Mouse (Mus musculus): Measurements from ENCODE around the gene Omp.

Omp gene

GRCm38 (mm10) chr7:98164999-98165528 lies 19.8 kb upstream of the Omp start:
- no peak for DNase-seq

- DNase-seq, result no peak
These were observed 19.2 kb upstream of the Omp start for GRCm38 (mm10) chr7:98164382-98164998.

- no peak for DNase-seq
These were observed 18.4 kb upstream of the Omp start for GRCm38 (mm10) chr7:98163700-98164099.

GRCm38 (mm10) chr7:98162239-98162638 lies 16.9 kb upstream of the Omp start:
- DNase-seq, result no peak

- no peak for DNase-seq
These were observed 14.9 kb upstream of the Omp start for GRCm38 (mm10) chr7:98160041-98160740.

GRCm38 (mm10) chr7:98158481-98158880 lies 13.2 kb upstream of the Omp start:
- DNase-seq, result no peak

- DNase-seq, result no peak
These were observed 12.5 kb upstream of the Omp start for GRCm38 (mm10) chr7:98157636-98158332.

- DNase-seq, result no peak
These were observed 11.0 kb upstream of the Omp start for GRCm38 (mm10) chr7:98156280-98156665.

GRCm38 (mm10) chr7:98155546-98156279 lies 10.4 kb upstream of the Omp start:
- DNase-seq, result no peak

- DNase-seq, result no peak
These were observed 8.6 kb upstream of the Omp start for GRCm38 (mm10) chr7:98153892-98154291.

GRCm38 (mm10) chr7:98153345-98153744 lies 8.0 kb upstream of the Omp start:
- DNase-seq, result no peak

GRCm38 (mm10) chr7:98152400-98152799 lies 7.1 kb upstream of the Omp start:
- DNase-seq, result no peak

GRCm38 (mm10) chr7:98150525-98150924 lies 5.2 kb upstream of the Omp start:
- DNase-seq, result no peak

GRCm38 (mm10) chr7:98149802-98150201 lies 4.5 kb upstream of the Omp start:
- no peak for DNase-seq

GRCm38 (mm10) chr7:98148721-98149407 lies 3.6 kb upstream of the Omp start:
- no peak for DNase-seq

- no peak for DNase-seq
These were observed 2.5 kb upstream of the Omp start for GRCm38 (mm10) chr7:98147766-98148165.

GRCm38 (mm10) chr7:98146447-98146845 lies 1.1 kb upstream of the Omp start:
- DNase-seq, result no peak

- no peak for DNase-seq
These were observed 642 bp upstream of the Omp start for GRCm38 (mm10) chr7:98145842-98146446.

GRCm38 (mm10) chr7:98142648-98143047 lies 2.7 kb downstream of the Omp start:
- no peak for DNase-seq

- no peak for DNase-seq
These were observed 3.1 kb downstream of the Omp start for GRCm38 (mm10) chr7:98142247-98142646.

- no peak for DNase-seq
These were observed 4.1 kb downstream of the Omp start for GRCm38 (mm10) chr7:98141206-98141605.

- DNase-seq, result no peak
These were observed 4.7 kb downstream of the Omp start for GRCm38 (mm10) chr7:98140597-98140996.
